Mouse (Mus musculus) erythroblast, embryonic 14.5 days (primary cell): ENCODE measurements around the gene Gpc3. TPM values are rescaled to one million over a fixed set of nuclear protein-coding genes. Genes with fewer than 3 reads are reported as not detected.
"Not testable (repeated sequence)": the region's sequence is repeated elsewhere in the genome, so short reads cannot be mapped to it uniquely, and the experiment has no call there.

ENCODE experiments used
- H3K27me3 ChIP-seq: 2 replicates; pipeline ENCODE4 v1.6.1; 2012; ENCODE audit warnings: inconsistent platforms; ENCODE audit not compliant: control insufficient read depth
- H3K36me3 ChIP-seq: 2 replicates; pipeline ENCODE4 v1.6.1; 2012; ENCODE audit warnings: mild to moderate bottlenecking, inconsistent platforms; ENCODE audit not compliant: control insufficient read depth
- H3K4me1 ChIP-seq: 2 replicates; pipeline ENCODE4 v1.6.1; 2012; ENCODE audit warnings: inconsistent platforms; ENCODE audit not compliant: control insufficient read depth
- H3K4me3 ChIP-seq: replicated peaks from 2 replicates; pipeline ENCODE3; 2012; ENCODE audit warnings: moderate library complexity, mild to moderate bottlenecking, inconsistent platforms
- H3K9me3 ChIP-seq: 2 replicates; pipeline ENCODE4 v1.6.1; 2012; ENCODE audit warnings: low read length, inconsistent platforms, mixed read lengths; ENCODE audit not compliant: control insufficient read depth
- GATA1 ChIP-seq: IDR thresholded peaks from 2 replicates; pipeline ENCODE4 v1.6.1; 2012; ENCODE audit warnings: low read length, inconsistent platforms, mixed read lengths
- TAL1 ChIP-seq: IDR thresholded peaks from 3 replicates; pipeline ENCODE4 v1.6.1; 2012; ENCODE audit warnings: low read length, inconsistent platforms, mixed read lengths
- polyA plus RNA-seq: library from polyadenylated mRNA; stranded (reverse); fragments of >175 nt; gene quantifications from 2 replicates; pipeline ENCODE4 v1.2.3, GENCODE M21; 2012

The Gpc3 gene
- polyA plus RNA-seq, 1 experiment, result 0.08 TPM

GRCm38 (mm10) chrX:52281103-52281900, 332.4 kb downstream of the Gpc3 start:
- no peak for TF ChIP-seq TAL1
- TF ChIP-seq GATA1, result no peak
- Histone ChIP-seq H3K36me3 (no peaks in the 10 kb centered on the region), H3K27me3 (0 out of 2 replicates have a peak, but pooled peaks cover 2% of the 10 kb centered on the region), H3K9me3 (no peaks in the 10 kb centered on the region), H3K4me1 (no peaks in the 10 kb centered on the region), H3K4me3 (no peak overlapping the region)

- no peak for TF ChIP-seq TAL1
- TF ChIP-seq GATA1, result no peak
- H3K9me3 ChIP-seq, result no peaks in the 10 kb centered on the region
- H3K4me1 ChIP-seq, result no peaks in the 10 kb centered on the region
- no peak overlapping the region for H3K4me3 ChIP-seq
- no peaks in the 10 kb centered on the region for H3K36me3 ChIP-seq
- H3K27me3 ChIP-seq, result 0 out of 2 replicates have a peak, but pooled peaks cover 2% of the 10 kb centered on the region
Observed at GRCm38 (mm10) chrX:52278687-52279359, 334.9 kb downstream of the Gpc3 start.

GRCm38 (mm10) chrX:52277599-52277998, 336.2 kb downstream of the Gpc3 start:
- no peak overlapping the region for H3K4me3 ChIP-seq
- TF ChIP-seq GATA1 (no peak), TAL1 (no peak)

GRCm38 (mm10) chrX:52273016-52273415, 340.7 kb downstream of the Gpc3 start:
- H3K9me3 ChIP-seq, result no peaks in the 10 kb centered on the region
- no peaks in the 10 kb centered on the region for H3K4me1 ChIP-seq
- no peaks in the 10 kb centered on the region for H3K27me3 ChIP-seq
- no peak overlapping the region for H3K4me3 ChIP-seq
- H3K36me3 ChIP-seq, result no peaks in the 10 kb centered on the region
- TF ChIP-seq TAL1 (no peak), GATA1 (no peak)

More at GRCm38 (mm10) chrX:52277599-52277998, 336.2 kb downstream of the Gpc3 start:
- Histone ChIP-seq H3K27me3 (0 out of 2 replicates have a peak, but pooled peaks cover 2% of the 10 kb centered on the region), H3K9me3 (no peaks in the 10 kb centered on the region), H3K36me3 (no peaks in the 10 kb centered on the region), H3K4me1 (no peaks in the 10 kb centered on the region)

- Histone ChIP-seq H3K4me1 (no peaks in the 10 kb centered on the region), H3K36me3 (no peaks in the 10 kb centered on the region), H3K4me3 (no peak overlapping the region), H3K27me3 (no peaks in the 10 kb centered on the region), H3K9me3 (no peaks in the 10 kb centered on the region)
- TF ChIP-seq TAL1, result no peak
- TF ChIP-seq GATA1, result no peak
Observed at GRCm38 (mm10) chrX:52261991-52262390, 351.8 kb downstream of the Gpc3 start.

- no peaks in the 10 kb centered on the region for H3K27me3 ChIP-seq
- TF ChIP-seq GATA1, result no peak
- no peak for TF ChIP-seq TAL1
- no peaks in the 10 kb centered on the region for H3K4me1 ChIP-seq
- H3K4me3 ChIP-seq, result no peak overlapping the region
- no peaks in the 10 kb centered on the region for H3K9me3 ChIP-seq
- H3K36me3 ChIP-seq, result no peaks in the 10 kb centered on the region
Observed at GRCm38 (mm10) chrX:52261546-52261945, 352.2 kb downstream of the Gpc3 start.

- not testable (repeated sequence) for H3K36me3 ChIP-seq, H3K4me3 ChIP-seq, H3K27me3 ChIP-seq, H3K9me3 ChIP-seq, H3K4me1 ChIP-seq
Observed at GRCm38 (mm10) chrX:52259771-52260170, 354.0 kb downstream of the Gpc3 start.

- H3K27me3 ChIP-seq, result no peaks in the 10 kb centered on the region
- no peaks in the 10 kb centered on the region for H3K9me3 ChIP-seq
- H3K4me3 ChIP-seq, result no peak overlapping the region
- H3K36me3 ChIP-seq, result no peaks in the 10 kb centered on the region
- TF ChIP-seq TAL1, result no peak
- no peak for TF ChIP-seq GATA1
- H3K4me1 ChIP-seq, result no peaks in the 10 kb centered on the region
Observed at GRCm38 (mm10) chrX:52254526-52254925, 359.2 kb downstream of the Gpc3 start.

GRCm38 (mm10) chrX:52245694-52246297, 368.0 kb downstream of the Gpc3 start:
- Histone ChIP-seq H3K36me3 (no peaks in the 10 kb centered on the region), H3K27me3 (peaks cover 2% of the 10 kb centered on the region; the same call in 1 of the 2 replicates), H3K4me3 (no peak overlapping the region), H3K9me3 (no peaks in the 10 kb centered on the region), H3K4me1 (no peaks in the 10 kb centered on the region)
- TF ChIP-seq GATA1 (no peak), TAL1 (no peak)
